Mouse (Mus musculus) granulocyte monocyte progenitor cell, adult 5-6 weeks (primary cell): ENCODE data around the gene Brinp1. TPM values are rescaled to one million over a fixed set of nuclear protein-coding genes. Genes with fewer than 3 reads are reported as not detected.
"Not testable (repeated sequence)": the region's sequence is repeated elsewhere in the genome, so short reads cannot be mapped to it uniquely, and the experiment has no call there.

Experiments
- ATAC-seq: replicated peaks from 2 replicates; pipeline ENCODE4 v1.8.0; 2016; ENCODE audit warnings: mild to moderate bottlenecking, moderate TSS enrichment, inconsistent platforms; ENCODE audit not compliant: poor library complexity, severe bottlenecking
- total RNA-seq, 2 experiments: library from RNA; stranded (forward) in 1 of 2; stranded (reverse) in 1 of 2; fragments of 200-712, 200-1000 nt in 1 of 2; fragments of >200 nt in 1 of 2; fragmentation: Nextera tagmentation in 1 of 2; gene quantifications; 2 replicates each; pipeline ENCODE4 v1.2.3; 2014 to 2017

Brinp1 gene
- total RNA-seq, 2 experiments from 2014 or later = not detected

- no peak for ATAC-seq
Measured at GRCm38 (mm10) chr4:68846976-68847375, 107.2 kb downstream of the Brinp1 start.

- ATAC-seq = no peak
Measured at GRCm38 (mm10) chr4:68845964-68846363, 108.2 kb downstream of the Brinp1 start.

- ATAC-seq = not testable (repeated sequence)
Measured at GRCm38 (mm10) chr4:68813997-68814396, 140.2 kb downstream of the Brinp1 start.

GRCm38 (mm10) chr4:68806502-68806901, 147.7 kb downstream of the Brinp1 start:
- ATAC-seq = no peak

GRCm38 (mm10) chr4:68801923-68802855, 152.0 kb downstream of the Brinp1 start:
- ATAC-seq = no peak

GRCm38 (mm10) chr4:68790003-68790402, 164.2 kb downstream of the Brinp1 start:
- ATAC-seq = no peak

GRCm38 (mm10) chr4:68788477-68788999, 165.7 kb downstream of the Brinp1 start:
- no peak for ATAC-seq

GRCm38 (mm10) chr4:68787642-68788041, 166.6 kb downstream of the Brinp1 start:
- ATAC-seq = no peak

- no peak for ATAC-seq
Measured at GRCm38 (mm10) chr4:68768256-68768655, 185.9 kb downstream of the Brinp1 start.

GRCm38 (mm10) chr4:68767393-68767792, 186.8 kb downstream of the Brinp1 start:
- no peak for ATAC-seq

- ATAC-seq = no peak
Measured at GRCm38 (mm10) chr4:68765772-68766573, 188.2 kb downstream of the Brinp1 start.

- no peak for ATAC-seq
Measured at GRCm38 (mm10) chr4:68764937-68765336, 189.3 kb downstream of the Brinp1 start.

- no peak for ATAC-seq
Measured at GRCm38 (mm10) chr4:68720983-68721382, 233.2 kb downstream of the Brinp1 start.
